Mouse (Mus musculus): ENCODE data around the gene Gm21292. TPM values are rescaled to one million over a fixed set of nuclear protein-coding genes. Genes with fewer than 3 reads are reported as not detected.
"Not testable (repeated sequence)": the region's sequence is repeated elsewhere in the genome, so short reads cannot be mapped to it uniquely, and the experiment has no call there.

Gm21292 gene
- polyA plus RNA-seq (2012), result not detected in 2 replicates

DNA sequence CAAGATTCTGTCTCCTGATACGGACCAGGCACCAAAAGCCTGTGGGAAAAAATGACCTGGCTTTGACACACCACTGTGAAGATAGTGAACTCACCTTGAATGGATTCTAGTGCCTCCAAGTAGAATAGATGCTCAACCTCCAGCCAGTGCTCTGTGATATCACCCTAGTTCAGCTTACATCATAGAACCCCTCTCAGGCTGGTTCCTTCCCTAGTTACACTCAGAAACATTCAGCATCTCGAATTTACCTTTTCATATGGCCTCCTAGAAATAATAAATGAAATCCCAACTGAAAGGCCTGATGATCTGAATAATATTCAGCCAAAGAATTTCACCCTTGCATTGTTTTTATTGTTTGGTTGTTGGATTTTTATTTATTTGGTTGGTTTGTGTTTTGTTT lies at the start of gene Gm21292:
TSS of gene Gm21292 (minus strand) at position 101 of the 400 bp plus-strand sequence.
- H3K9me3 ChIP-seq (ENCODE audit: control insufficient read depth, low read length); H3K4me3 ChIP-seq (replicated peaks); H3K36me3 ChIP-seq (ENCODE audit: control insufficient read depth); H3K27me3 ChIP-seq (ENCODE audit: control insufficient read depth); H3K4me1 ChIP-seq (ENCODE audit: control insufficient read depth): not testable (repeated sequence)

Other genes with a start within 250 kb of the Gm21292 start
- not detected in 2 replicates for gene Gm21721, start 68.3 kb upstream of the Gm21292 start, polyA plus RNA-seq (2012)
- gene Gm21812, start 213.3 kb upstream of the Gm21292 start, polyA plus RNA-seq (2012), result not detected in 2 replicates

Data from erythroblast, embryonic 14.5 days (primary cell).